Mouse (Mus musculus): Measurements from ENCODE around the gene Brox. TPM values are rescaled to one million over a fixed set of nuclear protein-coding genes. Genes with fewer than 3 reads are reported as not detected.

Brox gene
- polyA plus RNA-seq, 1 experiment from 2014 or later = 20.8 TPM

GRCm38 (mm10) chr1:183227469-183227868 lies 69.6 kb downstream of the Brox start:
- Histone ChIP-seq H3K36me3 (ENCODE audit: control insufficient read depth, insufficient read depth) (no peaks in the 10 kb centered on the region), H3K27me3 (ENCODE audit: control insufficient read depth, insufficient read depth, low read depth, low read length) (no peaks in the 10 kb centered on the region), H3K4me3 (ENCODE audit: low read depth, low read length) (no peak overlapping the region), H3K9me3 (replicated peaks; ENCODE audit: control insufficient read depth, low read length) (no peaks in the 10 kb centered on the region), H3K9ac (ENCODE audit: low read depth, low read length) (no peak overlapping the region), H3K4me1 (ENCODE audit: control insufficient read depth, low read depth, low read length) (peaks cover 3% of the 10 kb centered on the region; the same call in 1 of the 2 replicates), H3K27ac (ENCODE audit: low read length) (no peak overlapping the region), H3K4me2 (ENCODE audit: low read depth, low read length) (no peak overlapping the region)
- WGBS (ENCODE audit: insufficient replicate concordance) = 40% methylated on average over 7 of the region's 7 CpGs
- ATAC-seq (ENCODE audit: low read depth) = no peak

Other genes with a start within 250 kb of the Brox start
- 3.0 and 3.3 TPM in 2 replicates for gene Disp1, start 75.7 kb downstream of the Brox start, polyA plus RNA-seq (2015; fragmentation: Nextera tagmentation; extraction: Ambion mirVana)
- 14.0 and 14.2 TPM in 2 replicates for gene Aida, start 679 bp downstream of the Brox start, polyA plus RNA-seq (2015; fragmentation: Nextera tagmentation; extraction: Ambion mirVana)
- 27.8 and 30.5 TPM in 2 replicates for gene Mia3, start 72.3 kb upstream of the Brox start, polyA plus RNA-seq (2015; fragmentation: Nextera tagmentation; extraction: Ambion mirVana)
- 3.9 TPM in 2 replicates for gene Taf1a, start 91.7 kb upstream of the Brox start, polyA plus RNA-seq (2015; fragmentation: Nextera tagmentation; extraction: Ambion mirVana)
- not detected in 2 replicates for gene Hhipl2, start 120.9 kb upstream of the Brox start, polyA plus RNA-seq (2015; fragmentation: Nextera tagmentation; extraction: Ambion mirVana)